Mouse (Mus musculus) CH12.LX (cell line): ENCODE results near the gene Mlf1. TPM values are rescaled to one million over a fixed set of nuclear protein-coding genes. Genes with fewer than 3 reads are reported as not detected.

ENCODE experiments used
- DNase-seq: peaks from one replicate; pipeline ENCODE4 v3.0.0-alpha.2; 2013; ENCODE audit errors: extremely low read depth
- H3K27ac ChIP-seq: 2 replicates; pipeline ENCODE4 v1.5.1; 2012; ENCODE audit warnings: low read depth, mild to moderate bottlenecking, control low read depth, moderate library complexity; ENCODE audit not compliant: insufficient read depth
- H3K27me3 ChIP-seq: replicated peaks from 2 replicates; pipeline ENCODE3; 2012; ENCODE audit warnings: inconsistent platforms
- H3K36me3 ChIP-seq, 2 experiments: replicated peaks in 1 of 2; 2 replicates each; pipeline versions ENCODE3 to v1.6.1; 2012; ENCODE audit warnings: inconsistent platforms in 1 of 2, low read length in 1 of 2, mild to moderate bottlenecking in 1 of 2, mixed read lengths in 1 of 2, moderate library complexity in 1 of 2; ENCODE audit not compliant: control insufficient read depth in 1 of 2, insufficient read depth in 1 of 2
- H3K4me1 ChIP-seq, 2 experiments: 2 replicates each; pipeline ENCODE4 v1.6.1; 2012; ENCODE audit warnings: inconsistent platforms in 1 of 2, moderate library complexity in 1 of 2; ENCODE audit not compliant: insufficient read depth in 2 of 2, control insufficient read depth in 1 of 2
- H3K4me2 ChIP-seq: 2 replicates; pipeline ENCODE4 v1.6.1; 2012; ENCODE audit warnings: low read depth, mild to moderate bottlenecking, control low read depth; ENCODE audit not compliant: poor library complexity, insufficient read depth, severe bottlenecking
- H3K4me3 ChIP-seq, 3 experiments: fragments of 150-350 bp in 1 of 3; sonication (generic) in 1 of 3; replicated peaks in 1 of 3; 2 replicates each; pipeline versions ENCODE3 to v1.5.1; 2011 to 2012; ENCODE audit warnings: low read depth in 2 of 3, low read length in 2 of 3, mild to moderate bottlenecking in 2 of 3, moderate library complexity in 2 of 3, control low read depth in 1 of 3, improper control_type of control experiment in 1 of 3, inconsistent platforms in 1 of 3, mixed read lengths in 1 of 3; ENCODE audit not compliant: poor library complexity in 1 of 3
- H3K79me2 ChIP-seq: replicated peaks from 2 replicates; pipeline ENCODE4 v1.6.1; 2012; ENCODE audit warnings: mild to moderate bottlenecking, moderate library complexity; ENCODE audit not compliant: control insufficient read depth, poor library complexity, insufficient read depth, severe bottlenecking; ENCODE audit errors: extremely low read depth
- H3K9ac ChIP-seq: 2 replicates; pipeline ENCODE4 v1.6.1; 2012; ENCODE audit warnings: low read depth, mild to moderate bottlenecking, control low read depth, moderate library complexity; ENCODE audit not compliant: insufficient read depth
- H3K9me3 ChIP-seq: replicated peaks from 2 replicates; pipeline ENCODE3; 2012; ENCODE audit warnings: low read length, inconsistent platforms, mixed read lengths
- CHD1 ChIP-seq: IDR thresholded peaks from 2 replicates; pipeline ENCODE4 v1.6.1; 2012; ENCODE audit warnings: low read depth, low read length, improper control_type of control experiment, inconsistent platforms
- CHD2 ChIP-seq: IDR thresholded peaks from 2 replicates; pipeline ENCODE4 v1.6.1; 2011; ENCODE audit warnings: low read length, improper control_type of control experiment
- CTCF ChIP-seq, 2 experiments: IDR thresholded peaks in 1 of 2; conservative IDR thresholded peaks in 1 of 2; 2 replicates each; pipeline ENCODE4 v1.5.1; 2011 to 2012; ENCODE audit warnings: low read depth in 2 of 2, low read length in 2 of 2, improper control_type of control experiment in 1 of 2, inconsistent platforms in 1 of 2, mild to moderate bottlenecking in 1 of 2, moderate library complexity in 1 of 2
- EP300 ChIP-seq: IDR thresholded peaks from 2 replicates; pipeline ENCODE4 v1.6.1; 2011; ENCODE audit warnings: low read length, improper control_type of control experiment
- ETS1 ChIP-seq: conservative IDR thresholded peaks from 2 replicates; pipeline ENCODE4 v1.6.1; 2012; ENCODE audit warnings: low read depth, mild to moderate bottlenecking, inconsistent platforms, low read length, improper control_type of control experiment, moderate library complexity
- GABPA ChIP-seq: IDR thresholded peaks from 2 replicates; pipeline ENCODE4 v1.6.1; 2012; ENCODE audit warnings: low read depth, low read length, improper control_type of control experiment, inconsistent platforms; ENCODE audit not compliant: insufficient replicate concordance
- IRF4 ChIP-seq: IDR thresholded peaks from 2 replicates; pipeline ENCODE4 v1.6.1; 2014; ENCODE audit warnings: low read depth, mild to moderate bottlenecking, inconsistent platforms, low read length, improper control_type of control experiment
- JUND ChIP-seq: conservative IDR thresholded peaks from 2 replicates; pipeline ENCODE4 v1.6.1; 2011; ENCODE audit warnings: low read depth, low read length, improper control_type of control experiment
- KAT2A ChIP-seq: IDR thresholded peaks from 2 replicates; pipeline ENCODE4 v1.6.1; 2012; ENCODE audit warnings: low read length, improper control_type of control experiment, inconsistent platforms; ENCODE audit not compliant: insufficient replicate concordance
- MAFK ChIP-seq: IDR thresholded peaks from 2 replicates; pipeline ENCODE4 v1.6.1; 2011; ENCODE audit warnings: low read length, improper control_type of control experiment; ENCODE audit not compliant: insufficient replicate concordance
- MAZ ChIP-seq: IDR thresholded peaks from 2 replicates; pipeline ENCODE4 v1.6.1; 2012; ENCODE audit warnings: low read depth, mild to moderate bottlenecking, inconsistent platforms, low read length, improper control_type of control experiment, moderate library complexity
- MEF2A ChIP-seq: IDR thresholded peaks from 2 replicates; pipeline ENCODE4 v1.6.1; 2014; ENCODE audit warnings: low read depth, mild to moderate bottlenecking, inconsistent platforms, low read length, improper control_type of control experiment, borderline replicate concordance
- MYC ChIP-seq: IDR thresholded peaks from 2 replicates; pipeline ENCODE4 v1.6.1; 2011; ENCODE audit warnings: low read depth, mild to moderate bottlenecking, improper control_type of control experiment, low read length
- NRF1 ChIP-seq: IDR thresholded peaks from 2 replicates; pipeline ENCODE4 v1.6.1; 2014; ENCODE audit warnings: low read depth, mild to moderate bottlenecking, inconsistent platforms, low read length, improper control_type of control experiment, moderate library complexity
- PAX5 ChIP-seq: IDR thresholded peaks from 2 replicates; pipeline ENCODE4 v1.6.1; 2012; ENCODE audit warnings: low read length, inconsistent platforms, mixed read lengths
- POLR2A ChIP-seq: IDR thresholded peaks from 2 replicates; pipeline ENCODE4 v1.6.1; 2011; ENCODE audit warnings: low read depth, mild to moderate bottlenecking, improper control_type of control experiment, low read length
- POLR2AphosphoS2 ChIP-seq: IDR thresholded peaks from 2 replicates; pipeline ENCODE4 v1.6.1; 2011; ENCODE audit warnings: low read depth, low read length, improper control_type of control experiment
- RAD21 ChIP-seq: IDR thresholded peaks from 2 replicates; pipeline ENCODE4 v1.6.1; 2011; ENCODE audit warnings: low read depth, mild to moderate bottlenecking, low read length, improper control_type of control experiment, moderate library complexity
- SIN3A ChIP-seq: IDR thresholded peaks from 2 replicates; pipeline ENCODE4 v1.6.1; 2012; ENCODE audit warnings: low read length, improper control_type of control experiment, inconsistent platforms
- SMC3 ChIP-seq: IDR thresholded peaks from 2 replicates; pipeline ENCODE4 v1.6.1; 2011; ENCODE audit warnings: low read depth, low read length, improper control_type of control experiment
- UBTF ChIP-seq: IDR thresholded peaks from 2 replicates; pipeline ENCODE4 v1.6.1; 2012; ENCODE audit warnings: low read depth, mild to moderate bottlenecking, inconsistent platforms, low read length, improper control_type of control experiment, moderate library complexity
- USF2 ChIP-seq: conservative IDR thresholded peaks from 2 replicates; pipeline ENCODE4 v1.6.1; 2011; ENCODE audit warnings: low read depth, low read length, improper control_type of control experiment
- ZKSCAN1 ChIP-seq: IDR thresholded peaks from 2 replicates; pipeline ENCODE4 v1.6.1; 2012; ENCODE audit warnings: low read depth, inconsistent platforms, low read length, improper control_type of control experiment, borderline replicate concordance
- ZMIZ1 ChIP-seq: IDR thresholded peaks from 2 replicates; pipeline ENCODE4 v1.6.1; 2012; ENCODE audit warnings: low read depth, mild to moderate bottlenecking, inconsistent platforms, low read length, improper control_type of control experiment
- ZNF384 ChIP-seq: IDR thresholded peaks from 2 replicates; pipeline ENCODE4 v1.6.1; 2012; ENCODE audit warnings: low read depth, low read length, improper control_type of control experiment, inconsistent platforms
- dilution Hi-C: fragments of 300-500 bp; cut with MboI; formaldehyde crosslinking; loops from 2 replicates; pipeline ENCODE4 v1.14.3; 2020; ENCODE audit warnings: low sequenced_read_pairs; ENCODE audit not compliant: extremely low pct_unique_long_range_greater_than_20kb, extremely low pct_ligation_motif_present
- in situ Hi-C: fragments of 300-500 bp; cut with MboI; formaldehyde crosslinking; loops from 3 replicates; pipeline ENCODE4 v1.14.3; 2019; ENCODE audit warnings: low sequenced_read_pairs, low pct_ligation_motif_present, low pct_unique_long_range_greater_than_20kb, mixed read lengths
- polyA plus RNA-seq: library from polyadenylated mRNA; unstranded; fragments of >175 nt; gene quantifications from 2 replicates; pipeline ENCODE4 v1.2.1, GENCODE M21; 2012; ENCODE audit warnings: low read depth; ENCODE audit not compliant: insufficient read length
- total RNA-seq, 2 experiments: library from RNA; depleted of rRNA; stranded (reverse); fragments of 300-350 nt in 1 of 2; fragments of >200 nt in 1 of 2; gene quantifications; 2 replicates each; pipeline ENCODE4 v1.2.3; 2012 to 2014

Gene Mlf1
- total and polyA plus RNA-seq, 3 experiments, result not detected

GRCm38 (mm10) chr3:67351406-67352127 lies 22.3 kb upstream of the Mlf1 start:
- peaks cover 3 to 17% of the 10 kb centered on the region in 2 experiments for H3K36me3 ChIP-seq
- H3K9me3 ChIP-seq, result no peaks in the 10 kb centered on the region
- no peak overlapping the region for H3K4me2 ChIP-seq
- H3K79me2 ChIP-seq, result no peaks in the 10 kb centered on the region
- H3K4me3 ChIP-seq, result no peak overlapping the region
- dilution Hi-C loops (no loop called here), in situ Hi-C loops (loop anchor here (5.0 kb wide), 1 partner anchor 211 kb away; no protein-coding TSS in a partner anchor)
- H3K9ac ChIP-seq, result no peak overlapping the region
- H3K27me3 ChIP-seq, result no peaks in the 10 kb centered on the region
- H3K27ac ChIP-seq, result no peak overlapping the region
- H3K4me1 ChIP-seq, result no peaks in the 10 kb centered on the region
- TF ChIP-seq CHD2 (no peak), POLR2A (no peak), POLR2AphosphoS2 (no peak)
- TF ChIP-seq, all 38 proteins: peak for 0
- no peak for DNase-seq

- no peak overlapping the region for H3K4me3 ChIP-seq
- DNase-seq, result peak; percentile 60
- TF ChIP-seq ZNF384 (no peak), RAD21 (peak; percentile 81), SMC3 (peak; percentile 70), MAZ (no peak), CTCF (conservative IDR thresholded peaks at IDR 0.05 in 1 of 2, IDR thresholded peaks at IDR 0.05 in 1 of 2; ENCODE audit: low read depth in 2 of 2, low read length in 2 of 2) (peak; percentile 62 to 80), ETS1 (no peak), KAT2A (no peak), MAFK (no peak)
- H3K4me2 ChIP-seq, result no peak overlapping the region
- in situ Hi-C loops, result loop anchor here (5.0 kb wide), 1 partner anchor 210 kb away; no protein-coding TSS in a partner anchor
- no peaks in the 10 kb centered on the region for H3K79me2 ChIP-seq
- no peaks in the 10 kb centered on the region for H3K4me1 ChIP-seq
- H3K9me3 ChIP-seq, result no peaks in the 10 kb centered on the region
- dilution Hi-C loops, result no loop called here
- peaks cover 3 to 23% of the 10 kb centered on the region in 2 experiments for H3K36me3 ChIP-seq
- H3K27me3 ChIP-seq, result no peaks in the 10 kb centered on the region
- no peak overlapping the region for H3K9ac ChIP-seq
- H3K27ac ChIP-seq, result no peak overlapping the region
Observed at GRCm38 (mm10) chr3:67352128-67352762, 21.7 kb upstream of the Mlf1 start.

- no peaks in the 10 kb centered on the region for H3K79me2 ChIP-seq
- DNase-seq, result no peak
- H3K27me3 ChIP-seq, result no peaks in the 10 kb centered on the region
- TF ChIP-seq UBTF, result no peak
- TF ChIP-seq ETS1, result no peak
- no peak for TF ChIP-seq EP300
- no peak for TF ChIP-seq MYC
- no peak for TF ChIP-seq CHD1
- no peak for TF ChIP-seq JUND
- no peak for TF ChIP-seq NRF1
- TF ChIP-seq SIN3A, result no peak
- TF ChIP-seq SMC3, result no peak
- no peak for TF ChIP-seq MAZ
- no peak for TF ChIP-seq ZMIZ1
- TF ChIP-seq IRF4, result no peak
- TF ChIP-seq ZKSCAN1, result no peak
- TF ChIP-seq GABPA, result no peak
- no peak for TF ChIP-seq PAX5
- TF ChIP-seq MEF2A, result no peak
- TF ChIP-seq USF2, result no peak
- H3K27ac ChIP-seq, result no peak overlapping the region
- peaks cover 3 to 27% of the 10 kb centered on the region in 2 experiments for H3K36me3 ChIP-seq
- dilution Hi-C loops, result no loop called here
- no peak overlapping the region for H3K9ac ChIP-seq
- no peaks in the 10 kb centered on the region for H3K9me3 ChIP-seq
- no peak overlapping the region for H3K4me3 ChIP-seq
- no peak overlapping the region for H3K4me2 ChIP-seq
- in situ Hi-C loops, result loop anchor here (5.0 kb wide), 1 partner anchor 210 kb away; no protein-coding TSS in a partner anchor
- no peaks in the 10 kb centered on the region for H3K4me1 ChIP-seq
Observed at GRCm38 (mm10) chr3:67352763-67353149, 21.1 kb upstream of the Mlf1 start.
